Mouse (Mus musculus) monocyte, adult 2 months (primary cell): ENCODE measurements around the gene Mphosph9.

ENCODE experiments used
- DNase-seq, 2 experiments: peaks; one replicate each; pipeline ENCODE4 v3.0.0; 2022; ENCODE audit warnings: low spot score in 2 of 2, low read depth in 1 of 2

The Mphosph9 gene

GRCm38 (mm10) chr5:124270226-124270625 is 57.5 kb downstream of the Mphosph9 start:
- no peak for DNase-seq

DNA sequence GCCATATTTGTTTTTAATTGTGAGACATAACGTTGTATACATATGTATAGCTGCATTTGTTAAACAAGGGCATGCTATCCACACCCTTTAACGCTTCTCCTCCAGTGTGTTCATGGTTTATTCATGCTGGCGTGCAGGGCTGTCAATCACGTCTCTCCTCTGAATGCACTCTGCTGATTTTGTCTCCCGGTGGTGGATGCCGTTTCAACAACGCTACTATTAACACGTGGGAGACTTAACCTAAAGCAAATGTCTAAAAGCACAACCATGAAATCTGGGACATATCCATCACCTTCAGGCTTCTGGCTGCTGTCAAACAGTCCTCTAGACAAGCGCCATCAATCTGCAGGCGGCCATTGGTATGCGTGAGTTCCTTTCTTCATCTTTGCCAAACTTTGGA is 58.1 kb downstream of the Mphosph9 start:
- no peak for DNase-seq

DNA sequence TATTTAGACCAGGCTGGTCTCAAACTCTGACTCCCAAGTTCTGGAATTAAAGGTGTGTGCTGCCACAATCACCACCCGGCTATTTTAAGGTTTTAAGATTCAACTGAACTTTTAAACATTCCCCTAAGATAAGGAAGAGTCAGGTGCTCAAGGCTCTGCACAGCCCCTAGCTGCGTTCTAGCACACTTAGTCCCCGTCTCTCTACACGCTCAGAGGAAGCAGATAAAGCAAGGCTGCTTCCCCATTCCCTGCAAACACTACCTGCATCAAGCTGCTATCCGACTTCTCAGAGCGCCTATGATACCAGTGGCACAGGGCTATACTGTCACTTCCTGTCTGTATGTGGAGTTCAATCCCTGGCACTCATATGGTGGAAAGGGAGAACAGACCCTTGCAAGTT is 60.1 kb downstream of the Mphosph9 start:
- DNase-seq, result no peak

GRCm38 (mm10) chr5:124266821-124267220 is 61.0 kb downstream of the Mphosph9 start:
- DNase-seq, result no peak

GRCm38 (mm10) chr5:124263246-124263645 is 64.5 kb downstream of the Mphosph9 start:
- no peak for DNase-seq

- DNase-seq, result no peak
Measured at GRCm38 (mm10) chr5:124262090-124262489, 65.7 kb downstream of the Mphosph9 start.

DNA sequence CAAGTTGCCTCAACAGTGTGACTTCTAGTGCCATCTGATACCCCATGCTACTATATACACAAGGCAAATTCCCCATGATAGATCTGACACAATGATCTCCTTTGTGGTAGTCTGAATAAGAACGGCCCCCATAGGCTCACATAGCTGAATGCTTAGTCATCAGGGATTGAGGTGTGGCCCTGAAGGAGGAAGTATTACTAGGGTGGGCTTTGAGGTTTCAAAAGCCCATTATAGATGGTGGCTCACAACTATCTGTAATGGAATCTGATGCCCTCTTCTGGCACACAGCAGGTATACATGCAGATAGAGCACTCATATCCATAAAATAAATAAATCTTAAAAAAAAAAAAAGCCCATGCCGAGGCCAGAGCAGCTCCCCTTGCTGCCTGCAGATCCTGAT is 68.6 kb downstream of the Mphosph9 start:
- DNase-seq, result no peak

DNA sequence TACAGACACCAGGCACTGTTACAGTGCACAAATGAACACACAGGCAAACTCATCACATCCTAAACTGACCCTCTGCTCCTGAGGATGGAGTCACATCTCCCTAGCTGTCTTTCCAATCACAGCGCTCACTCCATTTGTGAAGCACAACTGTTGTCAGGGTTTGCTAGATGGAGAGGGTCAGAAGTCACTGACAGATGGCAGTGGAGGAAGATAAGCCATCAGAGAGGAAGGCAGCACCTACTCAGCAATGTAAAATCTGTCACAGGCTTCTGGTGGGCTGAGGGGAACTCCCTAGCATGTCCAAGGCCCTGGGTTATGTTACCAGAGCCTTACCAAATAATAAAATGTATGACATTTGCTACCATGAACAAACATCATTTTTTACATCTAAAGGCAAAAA is 69.7 kb downstream of the Mphosph9 start:
- DNase-seq, result no peak

- no peak for DNase-seq
Measured at GRCm38 (mm10) chr5:124255141-124255540, 72.6 kb downstream of the Mphosph9 start.

DNA sequence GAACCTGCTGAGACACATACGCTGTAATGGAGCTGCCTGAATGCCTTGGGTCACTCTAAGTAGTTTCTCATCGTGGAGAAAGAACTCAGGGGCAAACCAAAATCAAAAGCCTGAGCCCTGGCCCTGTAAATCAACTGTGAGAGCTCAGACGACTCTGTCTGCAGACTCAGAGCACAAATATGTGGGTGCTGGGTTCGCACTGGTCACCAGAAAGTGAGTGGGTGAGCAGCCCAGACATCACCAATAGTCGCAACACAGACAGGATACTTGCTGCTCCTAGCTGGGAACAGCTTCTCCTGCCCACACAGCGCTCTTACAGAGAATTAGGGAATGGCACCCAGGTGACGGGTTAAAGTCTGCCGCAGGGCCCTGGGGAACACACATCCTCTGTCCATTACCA is 74.2 kb downstream of the Mphosph9 start:
- no peak for DNase-seq

DNA sequence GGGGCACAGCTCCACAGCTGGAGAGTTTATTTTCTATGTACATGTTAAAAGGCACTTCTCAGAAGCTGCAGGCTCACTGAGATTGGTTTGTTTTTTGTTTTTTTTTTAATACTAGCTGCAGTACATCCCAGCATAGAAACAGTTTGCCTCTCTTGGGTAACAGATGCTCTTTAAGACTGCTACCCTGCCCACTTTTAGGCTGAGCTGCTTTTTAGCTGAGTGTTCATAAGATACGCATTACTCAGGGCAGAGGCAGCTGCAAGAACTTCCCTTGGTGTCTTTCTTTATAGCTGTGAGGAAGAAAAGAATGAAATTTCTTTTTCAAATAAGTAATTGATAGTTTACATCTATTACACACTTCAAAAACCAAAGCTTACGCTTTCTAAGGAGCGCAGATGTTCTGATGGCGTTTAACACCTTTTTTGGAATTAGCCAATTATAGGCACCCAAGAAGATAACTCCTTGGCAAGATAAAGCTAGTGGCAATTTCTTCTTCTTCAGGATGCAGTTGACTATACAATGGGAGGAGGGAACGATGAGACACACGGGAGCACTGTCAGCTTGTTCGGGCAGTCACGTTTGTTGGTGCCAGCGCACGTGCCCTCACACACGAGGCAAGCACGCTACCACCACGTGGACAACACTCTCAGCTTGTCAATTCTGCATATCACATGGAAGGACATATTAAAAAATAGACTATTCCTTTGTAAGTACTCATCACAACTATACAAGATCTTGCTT is 75.0 kb downstream of the Mphosph9 start:
- no peak for DNase-seq

GRCm38 (mm10) chr5:124251070-124251469 is 76.7 kb downstream of the Mphosph9 start:
- DNase-seq, result no peak

GRCm38 (mm10) chr5:124249614-124250591 is 77.9 kb downstream of the Mphosph9 start, which contains the start of gene Pitpnm2:
Gene Pitpnm2, minus strand, starts transcription at chr5:124249760.
- DNase-seq, result no peak

DNA sequence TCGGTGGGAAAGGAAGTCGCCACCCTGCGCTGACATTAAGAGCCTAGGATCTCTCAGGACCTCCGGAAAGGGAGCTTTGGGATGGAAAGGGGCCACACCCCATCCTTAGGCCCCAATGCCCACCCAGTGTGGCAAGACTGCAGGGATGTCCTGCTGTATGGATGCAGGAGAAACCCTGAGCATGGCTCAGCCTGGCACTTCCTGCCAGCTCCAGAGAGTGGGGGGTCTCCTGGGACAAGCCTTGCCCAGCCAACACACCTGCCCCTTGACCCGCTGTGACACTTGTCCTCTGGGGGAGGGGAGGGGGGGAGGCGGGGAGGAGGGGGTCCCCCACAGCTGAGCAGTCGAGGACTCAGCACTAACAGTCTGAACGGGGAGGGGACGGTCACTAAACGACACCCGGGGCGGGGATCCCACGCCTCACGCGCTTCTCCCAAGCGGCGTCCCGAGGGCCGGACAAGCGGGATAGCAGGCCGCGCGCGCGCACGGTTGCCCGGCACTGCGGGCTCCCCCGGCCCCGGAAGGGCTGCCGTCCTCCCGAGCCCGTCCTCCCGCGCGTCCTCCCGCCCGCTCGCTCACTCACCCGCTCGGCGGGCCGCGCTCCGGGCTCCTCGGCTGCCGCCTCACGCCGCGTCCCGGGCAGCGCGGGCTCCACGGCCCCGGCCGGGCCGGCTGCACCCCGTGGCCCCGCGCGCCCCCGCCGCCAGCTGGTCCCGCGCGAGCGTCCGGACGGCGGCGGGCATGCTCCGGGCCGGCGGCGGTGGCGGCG is 78.7 kb downstream of the Mphosph9 start:
- DNase-seq, result no peak

- DNase-seq, result no peak
Measured at GRCm38 (mm10) chr5:124247986-124248626, 79.7 kb downstream of the Mphosph9 start.

DNA sequence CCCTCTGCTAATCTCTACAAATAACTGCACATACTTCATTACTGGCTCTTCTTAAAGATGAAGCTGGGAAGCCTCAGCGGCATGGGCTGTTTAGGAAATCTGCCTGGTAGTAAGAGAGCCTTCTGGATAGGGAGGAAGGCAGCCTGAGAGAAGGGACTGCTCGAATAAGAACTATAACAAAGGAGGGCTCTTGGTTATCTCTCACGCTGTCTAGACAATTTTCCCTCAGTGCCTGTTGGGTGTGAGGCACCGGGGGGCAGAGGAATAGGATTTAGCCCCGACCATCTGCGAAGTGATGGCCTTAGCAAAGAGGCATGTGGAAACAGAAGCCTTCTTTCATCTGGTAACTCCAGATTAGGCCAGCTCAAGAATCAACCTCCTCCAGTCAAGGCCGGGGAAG is 80.5 kb downstream of the Mphosph9 start:
- DNase-seq, result no peak

GRCm38 (mm10) chr5:124244885-124245284 is 82.9 kb downstream of the Mphosph9 start:
- DNase-seq, result no peak

- no peak for DNase-seq
Measured at GRCm38 (mm10) chr5:124244449-124244848, 83.3 kb downstream of the Mphosph9 start.

- no peak for DNase-seq
Measured at GRCm38 (mm10) chr5:124243236-124243901, 84.4 kb downstream of the Mphosph9 start.
